Mouse (Mus musculus) thymus, postnatal 14 days (tissue): Measurements from ENCODE around the gene Bphl.

ENCODE experiments used
- DNase-seq: peaks from one replicate; pipeline ENCODE4 v3.0.0; 2021

Bphl gene

GRCm38 (mm10) chr13:34037172-34038055, at the start of gene Bphl:
TSS of gene Bphl (plus strand) at chr13:34037597.
- DNase-seq = peak; percentile 95

GRCm38 (mm10) chr13:33989625-33990024, 47.8 kb upstream of the Bphl start:
- no peak for DNase-seq

- peak; percentile 63 for DNase-seq
Observed at GRCm38 (mm10) chr13:33995197-33995596, 42.2 kb upstream of the Bphl start.

- peak; percentile 97 for DNase-seq
Observed at GRCm38 (mm10) chr13:34002058-34003006, 35.1 kb upstream of the Bphl start, which contains the start of the genes Ripk1 and Serpinb6a. TSS of gene Ripk1 (plus strand) at chr13:34002363. TSS of gene Serpinb6a (minus strand) at chr13:34002794.

- DNase-seq = peak; percentile 26
Observed at GRCm38 (mm10) chr13:34003058-34003457, 34.3 kb upstream of the Bphl start.

GRCm38 (mm10) chr13:34007234-34007633, 30.2 kb upstream of the Bphl start:
- DNase-seq = no peak

- DNase-seq = no peak
Observed at GRCm38 (mm10) chr13:34016927-34017569, 20.3 kb upstream of the Bphl start.

GRCm38 (mm10) chr13:34018521-34018920, 18.9 kb upstream of the Bphl start:
- DNase-seq = no peak

- DNase-seq = no peak
Observed at GRCm38 (mm10) chr13:34021998-34022397, 15.4 kb upstream of the Bphl start.

- DNase-seq = no peak
Observed at GRCm38 (mm10) chr13:34032041-34032440, 5.4 kb upstream of the Bphl start.

GRCm38 (mm10) chr13:34035424-34035823, 2.0 kb upstream of the Bphl start:
- DNase-seq = no peak

- no peak for DNase-seq
Observed at GRCm38 (mm10) chr13:34036726-34037125, 671 bp upstream of the Bphl start.

GRCm38 (mm10) chr13:34038056-34038432, 647 bp downstream of the Bphl start:
- no peak for DNase-seq

GRCm38 (mm10) chr13:34038901-34039341, 1.5 kb downstream of the Bphl start:
- DNase-seq = no peak

- no peak for DNase-seq
Observed at GRCm38 (mm10) chr13:34040091-34040490, 2.7 kb downstream of the Bphl start.

- no peak for DNase-seq
Observed at GRCm38 (mm10) chr13:34043716-34044393, 6.5 kb downstream of the Bphl start.

GRCm38 (mm10) chr13:34045511-34046249, 8.3 kb downstream of the Bphl start:
- no peak for DNase-seq

- peak; percentile 83 for DNase-seq
Observed at GRCm38 (mm10) chr13:34046421-34047012, 9.1 kb downstream of the Bphl start.

GRCm38 (mm10) chr13:34047526-34047925, 10.1 kb downstream of the Bphl start:
- no peak for DNase-seq

GRCm38 (mm10) chr13:34050479-34050878, 13.1 kb downstream of the Bphl start:
- no peak for DNase-seq

GRCm38 (mm10) chr13:34051692-34052091, 14.3 kb downstream of the Bphl start:
- no peak for DNase-seq
